Mouse (Mus musculus) liver, postnatal 0 days (tissue): ENCODE results near the gene Itih3.

Source experiments
- CTCF ChIP-seq: sonication (generic); IDR thresholded peaks from 2 replicates; pipeline ENCODE4 v1.5.1; 2016; ENCODE audit warnings: antibody characterized with exemption, low read depth
- EP300 ChIP-seq: IDR thresholded peaks from 2 replicates; pipeline ENCODE4 v1.6.1; 2016; ENCODE audit warnings: antibody characterized with exemption, low read depth, mild to moderate bottlenecking

GRCm38 (mm10) chr14:30881718-30882108, 41.8 kb downstream of the Itih3 start:
- TF ChIP-seq CTCF (no peak), EP300 (no peak)
